Mouse (Mus musculus) liver, adult 2 months (tissue): ENCODE measurements at regions not wholly inside any gene's neighbourhood (a gene's known extent, or its start where the extent isn't known, plus 50 kb on each side); places are given as distances from the start of the nearest gene placed in this dataset.

Experiments
- CTCF ChIP-seq: fragments of 200-500 bp; IDR thresholded peaks from 2 replicates; pipeline ENCODE4 v1.5.1; 2011; ENCODE audit warnings: low read depth, low read length, control low read depth
- POLR2A ChIP-seq: fragments of 200-500 bp; IDR thresholded peaks from 2 replicates; pipeline ENCODE4 v1.6.1; 2011; ENCODE audit warnings: low read length, control low read depth; ENCODE audit not compliant: insufficient read depth; ENCODE audit errors: extremely low read depth

- TF ChIP-seq CTCF: no peak
- no peak for TF ChIP-seq POLR2A
Measured at GRCm38 (mm10) chr9:43961431-43961830, 81.8 kb upstream of the Thy1 start.
